Mouse (Mus musculus) neural tube, embryonic 13.5 days (tissue): ENCODE results near the gene Tmem130. TPM values are rescaled to one million over a fixed set of nuclear protein-coding genes. Genes with fewer than 3 reads are reported as not detected.

Experiments used
- ATAC-seq: fragments of 200-750 bp; cut with Nextera tagmentation; 2 replicates; pipeline ENCODE4 v1.8.0; 2017; ENCODE audit warnings: low read depth, mild to moderate bottlenecking, moderate TSS enrichment, moderate library complexity
- H3K27ac ChIP-seq: fragments of 300-500 bp; sonication (generic); replicated peaks from 2 replicates; pipeline ENCODE4 v1.5.1; 2015; ENCODE audit warnings: moderate library complexity, mild to moderate bottlenecking, inconsistent platforms
- H3K27me3 ChIP-seq: fragments of 300-500 bp; sonication (generic); 2 replicates; pipeline ENCODE4 v1.6.1; 2015; ENCODE audit warnings: mild to moderate bottlenecking, inconsistent platforms
- H3K36me3 ChIP-seq: fragments of 300-500 bp; sonication (generic); 2 replicates; pipeline ENCODE4 v1.6.1; 2015; ENCODE audit warnings: mild to moderate bottlenecking, inconsistent platforms
- H3K4me1 ChIP-seq: fragments of 300-500 bp; sonication (generic); replicated peaks from 2 replicates; pipeline ENCODE4 v1.6.1; 2015; ENCODE audit warnings: inconsistent platforms
- H3K4me2 ChIP-seq: fragments of 300-500 bp; sonication (generic); 2 replicates; pipeline ENCODE4 v1.6.1; 2015; ENCODE audit warnings: inconsistent platforms, mild to moderate bottlenecking, moderate library complexity
- H3K4me3 ChIP-seq: fragments of 300-500 bp; sonication (generic); 2 replicates; pipeline ENCODE4 v1.5.1; 2015; ENCODE audit warnings: mild to moderate bottlenecking, inconsistent platforms
- H3K9ac ChIP-seq: fragments of 300-500 bp; sonication (generic); 2 replicates; pipeline ENCODE4 v1.6.1; 2015; ENCODE audit warnings: moderate library complexity, mild to moderate bottlenecking, inconsistent platforms
- H3K9me3 ChIP-seq: fragments of 300-500 bp; sonication (generic); 2 replicates; pipeline ENCODE4 v1.6.1; 2016; ENCODE audit warnings: inconsistent platforms
- WGBS: fragments of 180-500 bp; shearing (Covaris S2); methylation state at CpG from one replicate; pipeline ENCODE4 v1.1.7; 2015; 5-methylcytosine and 5-hydroxymethylcytosine counted together
- polyA plus RNA-seq: library from polyadenylated mRNA; unstranded; fragments of >200 nt; fragmentation: Nextera tagmentation; extraction: Ambion mirVana; gene quantifications from 2 replicates; pipeline ENCODE4 v1.2.1, GENCODE M21; 2015

Gene Tmem130
- polyA plus RNA-seq, 1 experiment from 2014 or later = 179 TPM

DNA sequence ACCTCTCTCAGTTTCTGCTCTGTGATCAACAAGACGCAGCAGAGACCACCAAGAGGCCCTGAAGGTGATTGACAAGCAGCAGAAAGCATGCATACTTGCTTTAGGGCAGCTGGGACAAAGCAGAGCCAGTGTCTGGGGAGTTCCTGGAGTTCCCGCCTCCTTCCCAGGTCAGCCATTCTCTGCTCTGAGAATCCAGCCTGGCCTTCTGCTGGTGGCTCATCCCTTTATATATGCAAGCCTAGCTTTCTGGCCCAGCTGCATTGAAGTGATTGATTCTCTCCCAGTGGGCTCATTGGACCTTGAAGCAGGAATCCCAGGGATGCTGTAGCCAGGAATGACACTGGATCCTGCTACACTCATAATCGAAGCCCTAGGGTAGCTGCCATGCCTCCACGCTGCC, 70.2 kb downstream of the Tmem130 start:
- Histone ChIP-seq H3K27me3 (no peaks in the 10 kb centered on the region), H3K4me3 (no peak overlapping the region), H3K9me3 (no peaks in the 10 kb centered on the region), H3K4me2 (no peak overlapping the region), H3K4me1 (peaks cover 46% of the 10 kb centered on the region), H3K27ac (peak overlapping the region; percentile 57), H3K36me3 (no peaks in the 10 kb centered on the region), H3K9ac (no peak overlapping the region)
- WGBS = 22% methylated on average over 4 of the region's 4 CpGs
- no peak for ATAC-seq

DNA sequence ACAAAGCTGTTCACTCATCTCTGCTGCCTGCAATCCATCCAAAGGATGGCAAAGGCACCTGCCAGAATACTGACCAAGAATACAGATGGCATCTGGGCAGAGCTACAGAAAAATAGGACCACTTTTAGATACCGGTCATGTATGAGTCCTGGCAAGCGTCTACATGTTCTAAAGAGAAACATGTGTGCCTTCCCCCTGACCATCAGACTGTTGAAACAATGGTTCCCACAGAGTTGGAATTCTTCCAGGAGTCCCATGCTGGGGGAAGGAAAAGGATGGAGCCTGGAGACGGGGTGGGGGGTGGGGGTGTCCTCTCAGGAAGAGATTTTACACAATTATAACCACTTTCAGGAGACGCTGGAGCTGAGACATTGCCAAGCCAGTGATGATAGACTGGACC, 73.2 kb downstream of the Tmem130 start:
- Histone ChIP-seq H3K4me2 (no peak overlapping the region), H3K27me3 (no peaks in the 10 kb centered on the region), H3K27ac (no peak overlapping the region), H3K9me3 (no peaks in the 10 kb centered on the region), H3K4me1 (peaks cover 30% of the 10 kb centered on the region), H3K4me3 (no peak overlapping the region), H3K36me3 (no peaks in the 10 kb centered on the region), H3K9ac (no peak overlapping the region)
- ATAC-seq = no peak
- WGBS = 44% methylated on average over 4 of the region's 4 CpGs

Other genes with a start within 250 kb of the Tmem130 start
- gene Nptx2, start 215.9 kb downstream of the Tmem130 start, polyA plus RNA-seq = 7.0 and 7.1 TPM in 2 replicates
- 72.1 and 80.6 TPM in 2 replicates for gene Trrap, start 5.9 kb upstream of the Tmem130 start, polyA plus RNA-seq
- gene Smurf1, start 204.0 kb upstream of the Tmem130 start, polyA plus RNA-seq = 25.3 and 25.8 TPM in 2 replicates